Mouse (Mus musculus) olfactory bulb, adult 2 months (tissue): ENCODE measurements around the gene Nip7. TPM values are rescaled to one million over a fixed set of nuclear protein-coding genes. Genes with fewer than 3 reads are reported as not detected.

Experiments used
- H3K27ac ChIP-seq: fragments of 200-500 bp; 2 replicates; pipeline ENCODE4 v1.5.1; 2012; ENCODE audit warnings: low read depth, low read length; ENCODE audit not compliant: insufficient read depth
- H3K4me1 ChIP-seq: fragments of 200-500 bp; 2 replicates; pipeline ENCODE4 v1.6.1; 2012; ENCODE audit warnings: low read length; ENCODE audit not compliant: control insufficient read depth, insufficient read depth
- H3K4me3 ChIP-seq: fragments of 200-500 bp; 2 replicates; pipeline ENCODE4 v1.5.1; 2012; ENCODE audit warnings: mild to moderate bottlenecking, low read depth, low read length, moderate library complexity; ENCODE audit not compliant: insufficient read depth
- CTCF ChIP-seq: fragments of 200-500 bp; IDR thresholded peaks from 2 replicates; pipeline ENCODE4 v1.5.1; 2012; ENCODE audit warnings: low read depth, mild to moderate bottlenecking, low read length, moderate library complexity; ENCODE audit not compliant: insufficient read depth
- POLR2A ChIP-seq: fragments of 200-500 bp; IDR thresholded peaks from 2 replicates; pipeline ENCODE4 v1.6.1; 2012; ENCODE audit warnings: mild to moderate bottlenecking, low read depth, low read length, moderate library complexity; ENCODE audit not compliant: insufficient read depth
- WGBS: fragments of 180-500 bp; shearing (Covaris S2); methylation state at CpG from one replicate; pipeline ENCODE4 v1.1.7; 2018; 5-methylcytosine and 5-hydroxymethylcytosine counted together
- polyA plus RNA-seq: library from polyadenylated mRNA; stranded (reverse); fragments of >200 nt; gene quantifications from 2 replicates; pipeline ENCODE4 v1.2.4, GENCODE M21; 2012; ENCODE audit warnings: low replicate concordance; ENCODE audit not compliant: missing spikeins, insufficient read depth, insufficient read length

The Nip7 gene
- polyA plus RNA-seq, 1 experiment = not detected

- Histone ChIP-seq H3K4me1 (peaks cover 6% of the 10 kb centered on the region; the same call in 1 of the 2 replicates), H3K4me3 (peak overlapping the region; percentile 64), H3K27ac (no peak overlapping the region)
- under 1% methylated on average over 33 of the region's 33 CpGs for WGBS
- TF ChIP-seq CTCF (no peak), POLR2A (no peak)
Measured at GRCm38 (mm10) chr8:107056973-107057369, 294 bp downstream of the Nip7 start.

DNA sequence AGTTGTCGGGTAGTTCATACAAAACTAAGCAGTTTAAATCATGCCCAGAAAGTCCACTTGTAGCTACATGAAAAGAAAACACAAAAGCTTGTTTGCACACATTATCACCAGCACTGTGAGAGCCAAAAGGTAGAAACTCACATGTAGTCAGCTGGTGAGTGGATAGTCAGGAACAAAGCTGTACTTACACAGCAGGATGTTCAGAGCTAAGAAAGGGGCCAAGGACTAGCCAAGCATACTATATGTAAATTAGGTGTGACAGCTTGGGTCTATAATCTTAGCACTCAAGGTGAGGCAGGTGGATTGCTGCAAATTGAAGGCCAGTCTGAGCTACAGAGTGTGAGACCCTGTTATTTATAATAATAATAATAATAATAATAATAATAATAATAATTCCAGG is 5.9 kb downstream of the Nip7 start:
- no peak overlapping the region for H3K4me3 ChIP-seq
- H3K4me1 ChIP-seq = no peaks in the 10 kb centered on the region
- H3K27ac ChIP-seq = no peak overlapping the region
- 69% methylated on average over 1 of the region's 1 CpGs for WGBS
- TF ChIP-seq CTCF = no peak

- Histone ChIP-seq H3K4me1 (no peaks in the 10 kb centered on the region), H3K27ac (no peak within 1 kb of the TSS), H3K4me3 (no peak within 1 kb of the TSS)
- 65% methylated on average over 17 of the region's 17 CpGs for WGBS
- TF ChIP-seq POLR2A (no peak), CTCF (no peak)
Measured at GRCm38 (mm10) chr8:107065511-107066496, 9.1 kb downstream of the Nip7 start, which contains the start of gene Tmed6. Gene Tmed6 (minus strand): TSS chr8:107065644.

DNA sequence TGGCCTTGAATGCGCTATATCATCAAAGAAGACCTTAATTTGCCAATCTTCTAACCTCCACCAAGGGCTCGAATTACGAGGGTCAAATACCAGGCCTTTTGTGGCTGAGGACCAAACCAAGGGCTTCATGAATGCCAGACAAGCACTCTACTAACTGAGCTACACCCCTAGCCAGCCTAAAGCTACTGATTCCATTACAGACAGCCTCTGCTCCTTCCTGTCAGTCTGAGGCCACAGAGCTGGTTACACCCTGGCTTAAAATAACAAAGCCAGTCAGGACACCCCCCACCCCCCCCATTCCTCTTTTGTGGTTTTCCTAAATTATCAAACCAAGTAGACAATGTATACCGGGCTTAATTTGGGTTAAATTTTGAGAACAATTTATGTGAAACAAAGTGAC is 17.0 kb downstream of the Nip7 start:
- H3K4me1 ChIP-seq = no peaks in the 10 kb centered on the region
- no peak overlapping the region for H3K27ac ChIP-seq
- TF ChIP-seq CTCF (no peak), POLR2A (no peak)
- WGBS = 82% methylated on average over 4 of the region's 4 CpGs
- H3K4me3 ChIP-seq = no peak overlapping the region

DNA sequence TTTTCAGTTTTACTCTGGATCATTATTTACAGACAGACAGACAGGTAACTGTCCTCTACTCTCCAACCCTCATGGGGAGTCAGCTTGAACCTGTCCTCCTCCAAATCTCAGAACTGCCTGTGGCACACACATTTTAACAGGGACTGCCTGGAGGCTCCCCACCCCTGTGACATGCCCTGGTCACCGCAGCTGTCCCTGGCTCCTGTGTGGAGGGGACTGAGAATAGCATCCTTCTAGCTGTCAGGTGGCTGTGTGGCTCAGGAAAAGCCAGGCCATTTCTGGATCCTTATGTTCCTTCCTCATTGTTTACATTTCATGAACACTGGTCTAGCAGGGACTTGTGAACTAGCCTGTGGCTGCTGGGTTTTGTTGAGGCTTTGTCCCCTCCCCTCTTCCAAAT is 17.5 kb downstream of the Nip7 start:
- TF ChIP-seq CTCF (no peak), POLR2A (no peak)
- WGBS = 75% methylated on average over 1 of the region's 1 CpGs
- H3K4me1 ChIP-seq = no peaks in the 10 kb centered on the region
- no peak overlapping the region for H3K27ac ChIP-seq
- no peak overlapping the region for H3K4me3 ChIP-seq

DNA sequence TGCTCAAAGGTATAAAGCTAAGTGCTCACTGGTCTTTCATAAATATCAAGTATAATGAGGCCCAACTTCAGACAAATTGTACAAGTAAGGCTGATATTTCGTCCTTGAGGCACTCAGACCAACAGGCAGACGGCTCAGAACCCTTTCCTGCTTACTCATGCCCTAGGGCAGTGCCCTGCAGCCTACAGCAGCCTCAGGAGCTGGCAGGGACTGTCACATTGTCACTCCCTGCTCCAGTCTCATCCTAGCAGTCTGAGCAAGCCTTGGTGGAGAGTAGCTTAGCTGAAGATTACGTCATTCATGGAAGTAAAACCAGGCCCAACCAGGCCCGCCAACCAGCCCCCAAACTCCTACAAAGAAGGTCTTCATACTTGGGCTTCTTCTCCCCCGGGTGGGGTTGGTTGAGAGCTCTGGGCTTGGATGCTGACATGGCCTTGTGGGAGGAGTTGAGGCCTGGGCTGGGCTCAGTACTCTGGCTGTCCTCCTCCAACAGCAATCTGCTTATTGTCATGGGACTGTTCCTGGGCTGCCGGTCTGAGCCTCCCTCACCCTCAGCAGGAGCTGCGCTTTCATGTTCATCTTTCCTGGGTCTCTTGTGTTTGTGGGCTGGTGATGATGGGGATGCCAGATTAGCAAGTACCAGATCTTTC is 19.7 kb downstream of the Nip7 start:
- WGBS = 89% methylated on average over 7 of the region's 7 CpGs
- no peak for TF ChIP-seq CTCF
- no peak for TF ChIP-seq POLR2A
- H3K4me3 ChIP-seq = no peak overlapping the region
- H3K27ac ChIP-seq = no peak overlapping the region
- no peaks in the 10 kb centered on the region for H3K4me1 ChIP-seq

- 97% methylated on average over 17 of the region's 17 CpGs for WGBS
- H3K4me1 ChIP-seq = no peaks in the 10 kb centered on the region
- H3K4me3 ChIP-seq = no peak overlapping the region
- no peak for TF ChIP-seq CTCF
- TF ChIP-seq POLR2A = no peak
- no peak overlapping the region for H3K27ac ChIP-seq
Measured at GRCm38 (mm10) chr8:107085358-107085757, 28.7 kb downstream of the Nip7 start.

- Histone ChIP-seq H3K27ac (no peak overlapping the region), H3K4me1 (no peaks in the 10 kb centered on the region), H3K4me3 (no peak overlapping the region)
- WGBS = 98% methylated on average over 5 of the region's 5 CpGs
- TF ChIP-seq POLR2A (no peak), CTCF (no peak)
Measured at GRCm38 (mm10) chr8:107086018-107086417, 29.3 kb downstream of the Nip7 start.

DNA sequence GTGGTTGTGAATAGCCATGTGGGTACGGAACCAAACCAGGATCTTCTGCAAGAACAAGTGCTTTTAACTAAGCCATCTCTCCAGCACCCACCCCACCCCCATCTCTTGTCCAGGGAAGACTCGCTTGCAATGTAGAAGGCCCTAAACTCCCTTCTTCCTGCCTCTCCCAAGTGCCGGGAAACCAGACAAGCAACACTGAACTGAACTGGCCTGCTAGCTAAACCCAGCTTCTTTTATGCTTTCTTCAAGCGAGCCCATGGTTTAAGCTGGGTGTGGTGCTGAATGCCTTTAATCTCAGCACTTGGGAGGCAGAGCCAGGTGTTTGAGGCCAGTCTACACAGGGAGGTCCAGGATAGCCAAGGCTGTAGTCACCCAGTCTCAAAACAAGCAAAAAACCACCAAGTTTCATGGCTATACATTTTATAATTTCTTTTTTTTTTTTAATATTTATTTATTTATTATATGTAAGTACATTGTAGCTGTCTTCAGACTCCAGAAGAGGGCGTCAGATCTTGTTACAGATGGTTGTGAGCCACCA is 31.9 kb downstream of the Nip7 start:
- Histone ChIP-seq H3K27ac (no peak overlapping the region), H3K4me1 (no peaks in the 10 kb centered on the region), H3K4me3 (no peak overlapping the region)
- 94% methylated on average over 5 of the region's 5 CpGs for WGBS
- TF ChIP-seq CTCF = no peak
